Mouse (Mus musculus) megakaryocyte, embryonic 14.5 days (primary cell): ENCODE measurements around the gene Edem2. TPM values are rescaled to one million over a fixed set of nuclear protein-coding genes. Genes with fewer than 3 reads are reported as not detected.
"Not testable (repeated sequence)": the region's sequence is repeated elsewhere in the genome, so short reads cannot be mapped to it uniquely, and the experiment has no call there.

Experiments used
- H3K27me3 ChIP-seq: replicated peaks from 2 replicates; pipeline ENCODE3; 2012; ENCODE audit warnings: inconsistent platforms
- H3K36me3 ChIP-seq: replicated peaks from 2 replicates; pipeline ENCODE3; 2012; ENCODE audit warnings: low read length, inconsistent platforms, mixed read lengths
- H3K4me1 ChIP-seq: 2 replicates; pipeline ENCODE4 v1.6.1; 2012; ENCODE audit warnings: inconsistent platforms
- H3K4me3 ChIP-seq: replicated peaks from 2 replicates; pipeline ENCODE3; 2012; ENCODE audit warnings: moderate library complexity, mild to moderate bottlenecking, inconsistent platforms
- H3K9me3 ChIP-seq: 2 replicates; pipeline ENCODE4 v1.6.1; 2012; ENCODE audit warnings: inconsistent platforms
- FLI1 ChIP-seq: IDR thresholded peaks from 2 replicates; pipeline ENCODE4 v1.6.1; 2012; ENCODE audit warnings: low read length, inconsistent platforms, mixed read lengths
- GATA1 ChIP-seq: IDR thresholded peaks from 3 replicates; pipeline ENCODE4 v1.6.1; 2012; ENCODE audit warnings: mixed read lengths, low read length, inconsistent platforms, borderline replicate concordance
- polyA plus RNA-seq: library from polyadenylated mRNA; stranded (reverse); fragments of >175 nt; gene quantifications from 2 replicates; pipeline ENCODE4 v1.2.3, GENCODE M21; 2012; ENCODE audit warnings: low replicate concordance; ENCODE audit not compliant: insufficient read depth

Edem2 gene
- polyA plus RNA-seq, 1 experiment: 90.3 TPM

- Histone ChIP-seq H3K36me3 (no peaks in the 10 kb centered on the region), H3K4me3 (no peak overlapping the region)
These were observed 8.5 kb upstream of the Edem2 start for GRCm38 (mm10) chr2:155737803-155738202.

GRCm38 (mm10) chr2:155736936-155737335 is 7.7 kb upstream of the Edem2 start:
- no peaks in the 10 kb centered on the region for H3K36me3 ChIP-seq
- no peak for TF ChIP-seq GATA1
- no peak for TF ChIP-seq FLI1
- H3K4me1 ChIP-seq: peaks cover 8% of the 10 kb centered on the region
- peaks cover 54% of the 10 kb centered on the region for H3K27me3 ChIP-seq
- no peaks in the 10 kb centered on the region for H3K9me3 ChIP-seq
- no peak overlapping the region for H3K4me3 ChIP-seq

More at GRCm38 (mm10) chr2:155737803-155738202, 8.5 kb upstream of the Edem2 start:
- H3K27me3 ChIP-seq: peaks cover 62% of the 10 kb centered on the region
- TF ChIP-seq FLI1 (no peak), GATA1 (no peak)
- H3K4me1 ChIP-seq: peaks cover 17% of the 10 kb centered on the region
- no peaks in the 10 kb centered on the region for H3K9me3 ChIP-seq

DNA sequence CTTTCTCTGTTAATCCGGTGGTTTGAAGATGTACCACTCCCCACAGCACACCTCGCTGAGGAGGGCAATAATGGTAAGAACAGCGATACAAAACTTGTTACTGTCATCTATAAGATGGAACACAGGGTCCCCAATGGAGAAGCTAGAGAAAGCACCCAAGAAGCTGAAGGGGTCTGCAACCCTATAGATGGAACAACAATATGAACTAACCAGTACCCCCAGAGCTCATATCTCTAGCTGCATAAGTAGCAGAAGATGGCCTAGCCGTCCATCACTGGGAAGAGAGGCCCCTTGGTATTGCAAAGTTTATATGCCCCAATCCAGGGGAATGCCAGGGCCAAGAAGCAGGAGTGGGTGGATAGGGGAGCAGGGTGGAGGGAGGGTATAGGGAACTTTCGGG is 6.5 kb upstream of the Edem2 start, which contains the start of gene Gm17581:
Gene Gm17581 (minus strand): TSS at position 101 of the 400 bp plus-strand sequence.
- not testable (repeated sequence) for H3K36me3 ChIP-seq, H3K9me3 ChIP-seq, H3K4me3 ChIP-seq
- Histone ChIP-seq H3K27me3 (peaks cover 50% of the 10 kb centered on the region), H3K4me1 (peaks cover 12% of the 10 kb centered on the region)

GRCm38 (mm10) chr2:155735080-155735479 is 5.8 kb upstream of the Edem2 start:
- Histone ChIP-seq H3K4me3 (no peak overlapping the region), H3K4me1 (peaks cover 12% of the 10 kb centered on the region), H3K27me3 (peaks cover 45% of the 10 kb centered on the region), H3K9me3 (no peaks in the 10 kb centered on the region), H3K36me3 (no peaks in the 10 kb centered on the region)
- TF ChIP-seq FLI1: no peak
- no peak for TF ChIP-seq GATA1

- no peaks in the 10 kb centered on the region for H3K9me3 ChIP-seq
- H3K4me3 ChIP-seq: peak overlapping the region; percentile 99
- no peak for TF ChIP-seq GATA1
- TF ChIP-seq FLI1: no peak
- H3K36me3 ChIP-seq: peaks cover 26% of the 10 kb centered on the region
- H3K27me3 ChIP-seq: peaks cover 8% of the 10 kb centered on the region
- peaks cover 51% of the 10 kb centered on the region for H3K4me1 ChIP-seq
These were observed 533 bp downstream of the Edem2 start for GRCm38 (mm10) chr2:155728742-155729141.

GRCm38 (mm10) chr2:155727764-155728395 is 1.4 kb downstream of the Edem2 start:
- peaks cover 53% of the 10 kb centered on the region for H3K4me1 ChIP-seq
- TF ChIP-seq FLI1 (no peak), GATA1 (no peak)
- no peaks in the 10 kb centered on the region for H3K9me3 ChIP-seq
- H3K36me3 ChIP-seq: peaks cover 35% of the 10 kb centered on the region
- peaks cover 3% of the 10 kb centered on the region for H3K27me3 ChIP-seq
- H3K4me3 ChIP-seq: peak overlapping the region; percentile 42

DNA sequence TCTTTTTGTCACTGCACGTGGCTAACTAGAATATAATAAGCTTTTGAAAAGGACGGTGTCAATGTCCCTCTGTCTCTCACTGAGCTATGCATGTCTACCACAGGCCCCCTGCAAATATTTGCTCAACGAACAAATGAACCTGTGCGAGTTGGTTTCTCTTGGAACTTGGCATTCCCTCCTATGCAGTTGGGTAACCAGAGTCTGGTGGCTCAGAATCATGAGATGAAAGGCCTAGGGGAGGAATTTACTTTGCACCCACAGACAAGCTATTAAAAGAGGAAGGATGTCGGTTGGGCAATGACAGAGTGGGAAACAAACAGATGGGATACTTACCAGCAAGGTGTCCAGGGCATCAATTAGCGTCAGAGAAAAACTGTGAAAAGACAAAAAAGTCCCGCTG is 3.0 kb downstream of the Edem2 start:
- H3K27me3 ChIP-seq: no peaks in the 10 kb centered on the region
- H3K4me1 ChIP-seq: peaks cover 48% of the 10 kb centered on the region
- TF ChIP-seq FLI1 (no peak), GATA1 (no peak)
- no peak overlapping the region for H3K4me3 ChIP-seq
- peaks cover 50% of the 10 kb centered on the region for H3K36me3 ChIP-seq
- H3K9me3 ChIP-seq: no peaks in the 10 kb centered on the region

- H3K27me3 ChIP-seq: no peaks in the 10 kb centered on the region
- no peaks in the 10 kb centered on the region for H3K9me3 ChIP-seq
- TF ChIP-seq FLI1: no peak
- peak overlapping the region; percentile 67 for H3K4me3 ChIP-seq
- H3K36me3 ChIP-seq: peaks cover 68% of the 10 kb centered on the region
- peaks cover 44% of the 10 kb centered on the region for H3K4me1 ChIP-seq
These were observed 4.7 kb downstream of the Edem2 start for GRCm38 (mm10) chr2:155724526-155724925.

- peaks cover 73% of the 10 kb centered on the region for H3K36me3 ChIP-seq
- H3K4me1 ChIP-seq: peaks cover 44% of the 10 kb centered on the region
- TF ChIP-seq GATA1 (no peak), FLI1 (no peak)
- no peaks in the 10 kb centered on the region for H3K9me3 ChIP-seq
- H3K4me3 ChIP-seq: no peak overlapping the region
- H3K27me3 ChIP-seq: no peaks in the 10 kb centered on the region
These were observed 5.2 kb downstream of the Edem2 start for GRCm38 (mm10) chr2:155724036-155724435.

DNA sequence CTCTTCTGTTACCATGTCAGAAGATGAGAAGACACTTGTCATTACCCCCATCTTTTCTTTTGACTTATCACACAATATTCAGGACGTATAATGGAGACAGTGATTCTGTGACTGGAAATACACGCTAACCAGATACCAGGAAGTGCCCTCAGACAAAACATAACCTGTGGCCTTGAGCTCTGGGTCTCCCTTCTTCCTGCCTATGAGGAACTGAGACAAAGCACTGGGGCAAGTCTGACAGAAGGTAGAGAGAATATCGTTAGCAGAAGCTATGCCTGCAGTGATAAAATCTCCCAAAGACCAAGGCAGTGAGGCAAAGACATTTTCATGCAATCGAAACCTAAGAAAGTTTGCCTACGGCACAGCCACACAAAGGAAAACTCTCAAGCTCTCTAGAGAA is 8.7 kb downstream of the Edem2 start:
- peaks cover 18% of the 10 kb centered on the region for H3K4me1 ChIP-seq
- no peak overlapping the region for H3K4me3 ChIP-seq
- no peak for TF ChIP-seq FLI1
- no peak for TF ChIP-seq GATA1
- peaks cover 93% of the 10 kb centered on the region for H3K36me3 ChIP-seq
- H3K27me3 ChIP-seq: no peaks in the 10 kb centered on the region
- no peaks in the 10 kb centered on the region for H3K9me3 ChIP-seq
